Mouse (Mus musculus) cerebellum, adult 2 months (tissue): ENCODE data around the gene Cdc42bpa.

ENCODE experiments used
- CTCF ChIP-seq: fragments of 200-500 bp; IDR thresholded peaks from 2 replicates; pipeline ENCODE4 v1.5.1; 2011; ENCODE audit warnings: low read depth, mild to moderate bottlenecking, control low read depth, low read length, moderate library complexity, borderline replicate concordance; ENCODE audit not compliant: insufficient read depth
- POLR2A ChIP-seq: fragments of 200-500 bp; IDR thresholded peaks from 2 replicates; pipeline ENCODE4 v1.6.1; 2011; ENCODE audit warnings: low read length, control low read depth, borderline replicate concordance; ENCODE audit not compliant: insufficient read depth

DNA sequence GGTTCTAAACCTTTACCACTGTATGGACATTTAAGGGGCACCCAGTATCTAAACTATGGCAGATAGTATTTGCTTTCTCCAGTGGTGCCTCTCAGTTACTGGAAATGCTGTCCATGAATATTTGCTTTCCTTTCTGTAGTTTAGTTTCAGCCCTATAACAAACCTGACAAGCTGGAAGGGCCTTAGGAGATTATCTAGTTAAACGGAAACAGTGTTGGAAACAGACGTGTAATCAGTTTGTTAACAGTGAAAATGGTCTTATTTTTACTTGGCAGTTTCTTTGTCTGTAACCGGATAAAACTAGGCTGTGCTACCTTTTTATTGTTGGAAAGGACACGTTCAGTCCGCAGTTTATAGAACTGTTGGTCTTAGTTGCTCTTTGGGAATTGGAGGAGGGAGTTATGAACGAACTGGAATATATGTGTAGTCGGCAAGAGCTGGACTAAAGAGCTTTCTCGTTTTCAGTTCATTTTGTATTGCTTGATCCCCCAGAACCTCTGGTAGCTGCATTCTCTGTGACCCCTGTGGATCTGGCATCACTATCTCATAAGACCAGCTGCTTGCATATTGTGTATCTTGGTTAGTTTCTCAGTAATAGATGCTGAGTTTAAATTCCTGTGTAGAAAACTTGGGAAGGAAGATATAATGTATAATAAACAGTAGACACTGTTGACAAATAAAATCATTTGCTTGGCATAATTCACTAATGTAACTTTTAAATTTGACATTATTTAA, 70.5 kb downstream of the Cdc42bpa start:
- no peak for TF ChIP-seq POLR2A
- no peak for TF ChIP-seq CTCF
